Mouse (Mus musculus): ENCODE data around the gene Nsa2. TPM values are rescaled to one million over a fixed set of nuclear protein-coding genes. Genes with fewer than 3 reads are reported as not detected.

The Nsa2 gene
- polyA plus RNA-seq, 1 experiment from 2014 or later, result 30.4 TPM

DNA sequence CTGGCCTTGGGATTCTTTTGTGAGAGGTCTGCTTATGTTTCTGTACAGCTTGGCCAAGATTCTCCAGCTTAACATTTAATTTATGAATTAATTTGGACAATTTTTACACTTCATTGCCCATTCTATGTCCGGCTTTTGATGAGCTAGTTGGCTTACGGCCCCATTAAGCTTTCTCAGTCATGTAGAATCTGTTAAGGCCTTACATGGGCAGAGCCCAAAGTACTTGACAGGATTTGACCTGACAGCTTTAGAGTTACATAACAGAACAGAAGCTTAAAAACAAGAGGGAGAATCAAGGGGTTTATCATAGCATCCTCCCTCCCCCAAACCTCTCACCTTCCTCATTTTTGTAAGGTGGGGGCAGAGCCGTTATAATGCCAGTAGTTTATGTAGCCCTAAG is 49.6 kb downstream of the Nsa2 start:
- ATAC-seq (no peak), DNase-seq (no peak)
- Histone ChIP-seq H3K27me3 (ENCODE audit: insufficient read depth, low read length) (no peaks in the 10 kb centered on the region), H3K36me3 (replicated peaks; ENCODE audit: insufficient read depth, low read length) (no peaks in the 10 kb centered on the region), H3K9ac (replicated peaks) (no peak overlapping the region), H3K4me1 (ENCODE audit: insufficient read depth) (no peaks in the 10 kb centered on the region), H3K4me3 (ENCODE audit: low read depth, low read length) (no peak overlapping the region), H3K27ac (ENCODE audit: low read depth) (no peak overlapping the region), H3K9me3 (ENCODE audit: low read length) (no peaks in the 10 kb centered on the region), H3K4me2 (ENCODE audit: low read depth, low read length) (no peak overlapping the region)
- TF ChIP-seq CTCF (IDR thresholded peaks at IDR 0.05; ENCODE audit: low read depth) (no peak), EP300 (IDR thresholded peaks at IDR 0.05; ENCODE audit: low read depth) (no peak)
- WGBS (ENCODE audit: insufficient replicate concordance), result 85% methylated on average over 3 of the region's 3 CpGs

GRCm38 (mm10) chr13:97087421-97087820 is 50.3 kb downstream of the Nsa2 start:
- Histone ChIP-seq H3K9ac (replicated peaks) (no peak overlapping the region), H3K27ac (ENCODE audit: low read depth) (no peak overlapping the region), H3K4me1 (ENCODE audit: insufficient read depth) (no peaks in the 10 kb centered on the region), H3K27me3 (ENCODE audit: insufficient read depth, low read length) (no peaks in the 10 kb centered on the region), H3K36me3 (replicated peaks; ENCODE audit: insufficient read depth, low read length) (no peaks in the 10 kb centered on the region), H3K9me3 (ENCODE audit: low read length) (no peaks in the 10 kb centered on the region), H3K4me2 (ENCODE audit: low read depth, low read length) (no peak overlapping the region), H3K4me3 (ENCODE audit: low read depth, low read length) (no peak overlapping the region)
- DNase-seq (no peak), ATAC-seq (no peak)
- TF ChIP-seq EP300 (IDR thresholded peaks at IDR 0.05; ENCODE audit: low read depth) (no peak), CTCF (IDR thresholded peaks at IDR 0.05; ENCODE audit: low read depth) (no peak)
- 80% methylated on average over 6 of the region's 6 CpGs for WGBS (ENCODE audit: insufficient replicate concordance)

DNA sequence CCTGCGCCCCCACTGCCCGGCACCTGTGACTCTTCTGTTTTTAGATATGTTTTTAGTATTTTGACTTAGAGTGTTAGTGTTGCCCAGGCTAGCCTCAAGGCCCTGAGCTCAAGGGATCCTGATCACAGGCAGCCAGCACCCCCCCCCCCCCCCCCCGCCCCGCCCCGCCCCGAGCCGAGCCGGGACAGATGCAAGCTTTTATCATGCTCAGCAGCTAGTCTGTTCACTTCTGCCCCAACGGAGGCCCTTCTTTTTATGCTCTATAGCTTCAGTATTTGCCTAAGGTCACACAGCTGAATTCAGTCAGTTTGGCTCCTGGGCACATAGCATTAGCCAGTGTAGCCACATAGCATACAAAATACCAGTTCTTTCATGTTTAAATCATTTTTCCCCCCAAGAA is 51.4 kb downstream of the Nsa2 start:
- no peak overlapping the region for H3K4me3 ChIP-seq (ENCODE audit: low read depth, low read length)
- no peak overlapping the region for H3K27ac ChIP-seq (ENCODE audit: low read depth)
- TF ChIP-seq CTCF (IDR thresholded peaks at IDR 0.05; ENCODE audit: low read depth) (no peak), EP300 (IDR thresholded peaks at IDR 0.05; ENCODE audit: low read depth) (no peak)
- 79% methylated on average over 7 of the region's 9 CpGs for WGBS (ENCODE audit: insufficient replicate concordance)
- no peak overlapping the region for H3K4me2 ChIP-seq (ENCODE audit: low read depth, low read length)
- no peaks in the 10 kb centered on the region for H3K36me3 ChIP-seq (replicated peaks; ENCODE audit: insufficient read depth, low read length)
- H3K27me3 ChIP-seq (ENCODE audit: insufficient read depth, low read length), result no peaks in the 10 kb centered on the region
- H3K4me1 ChIP-seq (ENCODE audit: insufficient read depth), result no peaks in the 10 kb centered on the region
- DNase-seq (peak; percentile 55), ATAC-seq (peak; percentile 84)
- H3K9ac ChIP-seq (replicated peaks), result no peak overlapping the region
- H3K9me3 ChIP-seq (ENCODE audit: low read length), result no peaks in the 10 kb centered on the region

GRCm38 (mm10) chr13:97082432-97082831 is 55.3 kb downstream of the Nsa2 start:
- H3K27me3 ChIP-seq (ENCODE audit: insufficient read depth, low read length), result no peaks in the 10 kb centered on the region
- H3K9ac ChIP-seq (replicated peaks), result no peak overlapping the region
- H3K27ac ChIP-seq (ENCODE audit: low read depth), result no peak overlapping the region
- H3K4me3 ChIP-seq (ENCODE audit: low read depth, low read length), result no peak overlapping the region
- no peak for TF ChIP-seq CTCF (IDR thresholded peaks at IDR 0.05; ENCODE audit: low read depth)
- no peak for TF ChIP-seq EP300 (IDR thresholded peaks at IDR 0.05; ENCODE audit: low read depth)
- no peaks in the 10 kb centered on the region for H3K4me1 ChIP-seq (ENCODE audit: insufficient read depth)
- WGBS (ENCODE audit: insufficient replicate concordance), result 88% methylated on average over 7 of the region's 7 CpGs
- DNase-seq (no peak), ATAC-seq (peak; percentile 79)
- no peak overlapping the region for H3K4me2 ChIP-seq (ENCODE audit: low read depth, low read length)
- no peaks in the 10 kb centered on the region for H3K9me3 ChIP-seq (ENCODE audit: low read length)
- H3K36me3 ChIP-seq (replicated peaks; ENCODE audit: insufficient read depth, low read length), result no peaks in the 10 kb centered on the region

DNA sequence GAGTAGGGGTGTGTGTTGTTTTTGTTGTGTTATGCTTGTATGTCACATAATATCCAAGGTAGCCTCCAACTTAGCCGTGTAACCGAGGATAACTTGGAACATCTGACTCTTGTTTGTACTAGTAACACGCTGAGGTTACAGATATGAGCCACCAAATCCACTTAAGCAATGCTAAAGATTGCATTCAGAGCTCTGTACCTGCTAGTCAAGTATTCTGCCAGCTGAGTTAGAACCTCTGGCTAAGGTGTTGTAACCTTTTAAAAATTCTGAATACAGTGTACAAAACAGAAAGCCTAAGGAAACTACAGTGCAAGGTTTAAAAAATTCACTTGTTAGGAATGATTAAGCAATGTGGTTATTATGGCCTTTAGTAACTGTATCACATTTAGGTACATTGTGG is 57.1 kb downstream of the Nsa2 start:
- ATAC-seq, result no peak
- 81% methylated on average over 3 of the region's 3 CpGs for WGBS (ENCODE audit: insufficient replicate concordance)
- no peaks in the 10 kb centered on the region for H3K27me3 ChIP-seq (ENCODE audit: insufficient read depth, low read length)
- H3K27ac ChIP-seq (ENCODE audit: low read depth), result no peak overlapping the region
- H3K4me3 ChIP-seq (ENCODE audit: low read depth, low read length), result no peak overlapping the region
- DNase-seq, result no peak
- H3K36me3 ChIP-seq (replicated peaks; ENCODE audit: insufficient read depth, low read length), result no peaks in the 10 kb centered on the region
- no peak for TF ChIP-seq EP300 (IDR thresholded peaks at IDR 0.05; ENCODE audit: low read depth)
- no peak for TF ChIP-seq CTCF (IDR thresholded peaks at IDR 0.05; ENCODE audit: low read depth)
- H3K4me2 ChIP-seq (ENCODE audit: low read depth, low read length), result no peak overlapping the region
- no peaks in the 10 kb centered on the region for H3K4me1 ChIP-seq (ENCODE audit: insufficient read depth)
- no peak overlapping the region for H3K9ac ChIP-seq (replicated peaks)
- no peaks in the 10 kb centered on the region for H3K9me3 ChIP-seq (ENCODE audit: low read length)

DNA sequence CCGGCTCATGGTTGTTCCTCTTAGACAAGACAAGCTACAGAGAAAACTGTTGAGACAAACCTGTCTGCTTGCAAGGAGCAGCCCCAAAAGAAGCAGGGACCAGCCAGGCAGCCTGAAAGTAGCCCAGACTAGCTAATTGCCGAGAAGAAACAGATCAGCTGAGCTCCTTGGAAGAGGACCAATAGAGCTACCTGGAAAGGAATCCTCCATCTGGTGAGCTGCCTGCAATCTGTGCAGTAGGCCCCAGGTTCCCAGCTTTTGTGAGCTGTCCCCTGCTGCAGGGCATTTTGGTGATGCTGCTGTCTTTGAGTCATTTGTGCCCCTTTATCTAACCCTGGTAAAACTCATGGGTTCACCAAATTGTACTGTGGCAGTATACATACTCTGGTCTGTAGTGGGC is 57.5 kb downstream of the Nsa2 start:
- H3K27me3 ChIP-seq (ENCODE audit: insufficient read depth, low read length), result no peaks in the 10 kb centered on the region
- H3K36me3 ChIP-seq (replicated peaks; ENCODE audit: insufficient read depth, low read length), result no peaks in the 10 kb centered on the region
- no peak for TF ChIP-seq CTCF (IDR thresholded peaks at IDR 0.05; ENCODE audit: low read depth)
- no peak for TF ChIP-seq EP300 (IDR thresholded peaks at IDR 0.05; ENCODE audit: low read depth)
- no peak overlapping the region for H3K4me3 ChIP-seq (ENCODE audit: low read depth, low read length)
- ATAC-seq (no peak), DNase-seq (no peak)
- H3K4me1 ChIP-seq (ENCODE audit: insufficient read depth), result no peaks in the 10 kb centered on the region
- H3K27ac ChIP-seq (ENCODE audit: low read depth), result no peak overlapping the region
- H3K9me3 ChIP-seq (ENCODE audit: low read length), result no peaks in the 10 kb centered on the region
- 75% methylated on average over 2 of the region's 2 CpGs for WGBS (ENCODE audit: insufficient replicate concordance)
- H3K9ac ChIP-seq (replicated peaks), result no peak overlapping the region
- H3K4me2 ChIP-seq (ENCODE audit: low read depth, low read length), result no peak overlapping the region

Other genes with a start within 250 kb of the Nsa2 start
- 0.45 and 0.72 TPM in 2 replicates for gene Gcnt4, start 213.2 kb downstream of the Nsa2 start, polyA plus RNA-seq (2015; fragmentation: Nextera tagmentation; extraction: Ambion mirVana)
- gene 1700029F12Rik, start 103.6 kb downstream of the Nsa2 start, polyA plus RNA-seq (2015; fragmentation: Nextera tagmentation; extraction: Ambion mirVana), result not detected in 2 replicates
- gene Fam169a, start 70.7 kb downstream of the Nsa2 start, polyA plus RNA-seq (2015; fragmentation: Nextera tagmentation; extraction: Ambion mirVana), result 0.27 and 0.37 TPM in 2 replicates
- 0.70 and 0.92 TPM in 2 replicates for gene Gm6169, start 38.7 kb downstream of the Nsa2 start, polyA plus RNA-seq (2015; fragmentation: Nextera tagmentation; extraction: Ambion mirVana)
- 9.9 and 11.0 TPM in 2 replicates for gene Gfm2, start within 50 bp of the Nsa2 start, polyA plus RNA-seq (2015; fragmentation: Nextera tagmentation; extraction: Ambion mirVana)
- gene Hexb, start 60.4 kb upstream of the Nsa2 start, polyA plus RNA-seq (2015; fragmentation: Nextera tagmentation; extraction: Ambion mirVana), result 21.2 and 22.0 TPM in 2 replicates
- gene Enc1, start 103.2 kb upstream of the Nsa2 start, polyA plus RNA-seq (2015; fragmentation: Nextera tagmentation; extraction: Ambion mirVana), result 1.7 and 2.6 TPM in 2 replicates

Measured in liver, postnatal 0 days (tissue).